24 mouse cellular contexts compared by ENCODE assay signal in genomic region chr2:116639935-116640334, GRCm38 (mm10).
DNase-seq lines count a peak whose midpoint lies in the region; ATAC-seq lines count a peak whose summit lies in the region.
"Had no signal": no experiment of that assay in that cellular context is flagged by ENCODE, and none has a peak within 500 bp of the region (broad histone marks: within the 10 kb centered on the region; RNA-seq: fewer than 3 reads in every experiment).

No protein-coding gene starts in this region.

- H3K4me1 ChIP-seq in limb, embryonic 12.5 days (replicated peaks): peaks cover 5% of the 10 kb centered on the region; the same call in 1 of the 2 replicates
- H3K4me1 ChIP-seq: embryonic facial prominence, embryonic 12.5 days; embryonic facial prominence, embryonic 15.5 days; heart, embryonic 10.5 days; hindbrain, embryonic 12.5 days; hindbrain, embryonic 15.5 days; intestine, embryonic 15.5 days had no signal

- peak; percentile 86 for DNase-seq in forelimb bud, embryonic 11.5 days (ENCODE audit: low read depth, low spot score)
- DNase-seq in hindlimb bud, embryonic 11.5 days (ENCODE audit: extremely low spot score, low read depth, low spot score): peak; percentile 41
- no peak for DNase-seq in cerebellum, postnatal 4 days (ENCODE audit: low spot score in 2 of 2)
- no peak for DNase-seq in adrenal gland, adult 8-10 months
- DNase-seq: adrenal gland, adult 2 months; adrenal gland, postnatal 25 days; cerebellum, adult 11-12 months; cerebellum, adult 8-10 months; cerebellum, postnatal 10 days; cerebellum, postnatal 36 days; forebrain, postnatal 0 days; gastrocnemius, postnatal 10 days; gastrocnemius, postnatal 36 days; heart, adult 2 months had no signal

- H3K27ac ChIP-seq in limb, embryonic 12.5 days: no peak overlapping the region
- H3K27ac ChIP-seq: embryonic facial prominence, embryonic 12.5 days; embryonic facial prominence, embryonic 15.5 days; heart, adult 2 months; heart, embryonic 10.5 days; hindbrain, embryonic 12.5 days; hindbrain, embryonic 15.5 days; intestine, embryonic 15.5 days had no signal

- H3K27me3 ChIP-seq in limb, embryonic 12.5 days: peaks cover 39% of the 10 kb centered on the region
- H3K27me3 ChIP-seq: embryonic facial prominence, embryonic 12.5 days; embryonic facial prominence, embryonic 15.5 days; hindbrain, embryonic 12.5 days; hindbrain, embryonic 15.5 days; intestine, embryonic 15.5 days had no signal

- H3K4me2 ChIP-seq in limb, embryonic 12.5 days: no peak overlapping the region; the same call in 1 of the 2 replicates
- H3K4me2 ChIP-seq: embryonic facial prominence, embryonic 12.5 days; embryonic facial prominence, embryonic 15.5 days; hindbrain, embryonic 12.5 days; hindbrain, embryonic 15.5 days; intestine, embryonic 15.5 days had no signal

- peak; percentile 95 for ATAC-seq in limb, embryonic 12.5 days (ENCODE audit: insufficient number of reproducible peaks, insufficient read depth, low FRiP score, low TSS enrichment, low read depth)
- no peak for ATAC-seq in frontal cortex, adult (ENCODE audit: low TSS enrichment)
- ATAC-seq: CD4-positive, CD25-positive, alpha-beta regulatory T cell, adult 4 months; forebrain, embryonic 14.5 days; forebrain, postnatal 0 days; intestine, embryonic 15.5 days had no signal

- 17% methylated on average over 5 of the region's 5 CpGs for WGBS in limb, embryonic 12.5 days

- H3K9me3 ChIP-seq in limb, embryonic 12.5 days: no peaks in the 10 kb centered on the region
- H3K9me3 ChIP-seq: embryonic facial prominence, embryonic 12.5 days; embryonic facial prominence, embryonic 15.5 days; heart, embryonic 10.5 days; hindbrain, embryonic 12.5 days; hindbrain, embryonic 15.5 days; intestine, embryonic 15.5 days had no signal

- H3K9ac ChIP-seq in limb, embryonic 12.5 days (replicated peaks): no peak overlapping the region
- H3K9ac ChIP-seq: embryonic facial prominence, embryonic 12.5 days; embryonic facial prominence, embryonic 15.5 days; forebrain, postnatal 0 days; hindbrain, embryonic 12.5 days; hindbrain, embryonic 15.5 days; intestine, embryonic 15.5 days had no signal

- H3K4me3 ChIP-seq in limb, embryonic 12.5 days (replicated peaks): no peak overlapping the region
- H3K4me3 ChIP-seq: embryonic facial prominence, embryonic 12.5 days; embryonic facial prominence, embryonic 15.5 days; heart, adult 2 months; heart, embryonic 10.5 days; hindbrain, embryonic 12.5 days; hindbrain, embryonic 15.5 days; intestine, embryonic 15.5 days had no signal

- no peaks in the 10 kb centered on the region for H3K36me3 ChIP-seq in limb, embryonic 12.5 days
- H3K36me3 ChIP-seq: embryonic facial prominence, embryonic 12.5 days; embryonic facial prominence, embryonic 15.5 days; heart, embryonic 10.5 days; hindbrain, embryonic 12.5 days; hindbrain, embryonic 15.5 days; intestine, embryonic 15.5 days had no signal

Comparison
In these comparisons a context has a peak if more than half of its experiments do, and no peak if none do; other contexts are left out.
1. DNase-seq: peak in forelimb bud, embryonic 11.5 days (single experiment) and hindlimb bud, embryonic 11.5 days (single experiment); none in cerebellum, postnatal 4 days (0 of 2) and adrenal gland, adult 8-10 months (single experiment).